Mouse (Mus musculus): Measurements from ENCODE around the gene Mrps30. TPM values are rescaled to one million over a fixed set of nuclear protein-coding genes. Genes with fewer than 3 reads are reported as not detected.

The Mrps30 gene
- 52.5 TPM for polyA plus RNA-seq (2014; fragmentation: Illumina TruSeq; extraction: RNeasy Lipid Tissue Mini Kit (QIAGEN cat#74804); ENCODE audit: low read depth, low replicate concordance)

DNA sequence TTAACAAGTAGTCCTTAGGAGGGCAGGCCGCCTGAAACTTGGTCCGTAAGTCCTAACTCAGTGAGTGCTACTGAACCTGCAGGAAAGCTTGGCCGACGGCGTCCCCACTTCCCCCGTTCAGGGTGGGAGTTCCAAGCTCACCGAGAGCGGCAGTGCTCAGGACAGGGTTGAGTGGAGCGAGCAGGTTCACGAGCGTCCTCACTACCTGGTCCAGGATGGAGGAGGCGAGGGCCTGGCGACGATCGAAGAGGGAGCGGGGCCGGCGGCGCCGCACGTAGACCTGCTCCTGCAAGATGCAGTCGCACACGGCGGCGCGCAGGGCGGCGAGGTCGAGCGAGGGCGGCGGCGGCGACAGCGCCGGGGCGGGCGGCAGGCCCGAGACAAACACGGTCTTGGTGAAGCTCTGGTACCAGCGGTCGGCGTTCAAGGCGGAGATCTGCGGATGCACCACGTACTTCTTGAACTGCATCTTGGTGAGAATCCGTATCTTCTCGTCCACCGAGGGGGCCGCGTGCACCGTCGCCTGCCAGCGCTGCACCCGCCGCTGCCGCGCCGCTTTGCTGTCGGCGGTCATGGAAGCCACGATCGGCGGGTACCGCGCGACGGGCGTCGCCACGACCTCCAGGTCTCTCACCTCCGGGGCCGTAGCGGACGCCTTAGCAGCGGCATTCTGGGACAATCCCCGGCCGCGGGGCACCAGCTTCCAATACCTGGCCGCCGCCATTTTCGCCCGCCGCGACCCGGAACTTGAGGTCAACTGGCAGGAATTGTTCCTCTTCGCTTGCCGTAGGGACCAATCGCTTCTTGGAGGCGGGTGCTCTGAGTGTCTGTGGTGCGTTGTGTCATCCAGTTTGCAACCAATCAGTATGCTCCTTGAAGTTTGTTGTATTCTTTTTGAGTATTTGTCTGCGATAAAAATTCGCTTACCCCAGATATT, at the start of gene Mrps30, which contains the start of gene B430218F22Rik:
Mrps30 (minus strand) TSS at position 742 of the 937 bp plus-strand sequence.
B430218F22Rik (plus strand) TSS at position 120 of the 937 bp plus-strand sequence.

Other genes with a start within 250 kb of the Mrps30 start
- not detected for gene B430218F22Rik, start 622 bp downstream of the Mrps30 start, polyA plus RNA-seq (2014; fragmentation: Illumina TruSeq; extraction: RNeasy Lipid Tissue Mini Kit (QIAGEN cat#74804); ENCODE audit: low read depth, low replicate concordance)